In the genomic region with DNA sequence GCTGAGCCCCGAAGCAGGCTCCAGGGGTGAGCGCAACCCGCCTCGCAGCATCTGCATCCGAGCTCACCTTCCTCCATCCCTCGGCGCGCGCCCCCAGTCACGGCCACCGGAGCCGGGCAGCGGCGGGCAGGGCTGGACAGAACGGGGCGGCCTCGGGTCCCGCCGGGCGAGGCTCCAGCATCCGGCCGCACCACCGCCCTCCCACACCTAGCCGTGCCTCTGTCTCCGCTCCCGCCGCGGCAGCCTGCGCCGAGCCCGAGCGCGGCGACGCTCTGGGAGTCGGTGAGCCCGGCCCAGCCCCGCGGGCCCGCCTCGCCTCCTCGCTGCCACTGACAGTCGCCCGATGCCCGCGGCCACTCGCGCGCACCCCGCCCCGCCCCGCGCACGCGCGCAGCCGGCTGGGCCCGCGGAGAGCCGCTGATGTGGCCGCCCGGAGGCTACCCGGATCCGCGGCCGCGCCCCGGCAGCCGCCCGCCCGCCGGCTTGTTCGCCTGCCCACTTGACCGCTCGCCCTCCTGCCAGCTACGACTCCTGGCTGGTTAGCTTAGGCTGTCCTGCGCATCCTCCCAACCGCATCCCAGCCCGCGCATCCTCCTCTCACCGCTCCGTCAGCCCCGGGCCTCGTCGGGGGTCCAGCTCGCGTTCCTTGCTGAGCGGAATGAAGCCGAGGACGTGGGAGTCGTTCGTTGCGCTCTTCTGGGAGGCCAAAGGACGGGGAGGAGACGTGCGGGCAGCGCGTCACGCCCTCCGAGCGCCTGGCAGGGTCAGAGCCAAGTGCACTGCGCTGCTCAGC, we compare ENCODE assay signal across 8 mouse cellular contexts. TPM values are rescaled to one million over a fixed set of nuclear protein-coding genes. Genes with fewer than 3 reads are reported as not detected.
DNase-seq lines count a peak whose midpoint lies in the region; ATAC-seq and TF ChIP-seq lines count a peak whose summit lies in the region.

A gene (minus strand): TSS at position 724 of the 793 bp plus-strand sequence.

- TF ChIP-seq CTCF in Patski (IDR thresholded peaks at IDR 0.05), result no peak
- TF ChIP-seq CTCF in olfactory bulb, adult 2 months (IDR thresholded peaks at IDR 0.05; ENCODE audit: insufficient read depth, low read depth, low read length), result no peak

- ATAC-seq in Patski, result peak; percentile 86
- peak; percentile 82 for ATAC-seq in lung, embryonic 16.5 days (ENCODE audit: low read depth)

- peaks cover 7% of the 10 kb centered on the region; the same call in 1 of the 2 replicates for H3K4me1 ChIP-seq in lung, embryonic 16.5 days (replicated peaks; ENCODE audit: control insufficient read depth, insufficient read depth, low read length)
- H3K4me1 ChIP-seq in olfactory bulb, adult 2 months (ENCODE audit: control insufficient read depth, insufficient read depth, low read length), result no peaks in the 10 kb centered on the region

- no peak within 1 kb of the TSS for H3K27ac ChIP-seq in lung, embryonic 16.5 days (ENCODE audit: low read length)
- peak within 1 kb of the TSS; percentile 32; the same call in 1 of the 2 replicates for H3K27ac ChIP-seq in olfactory bulb, adult 2 months (ENCODE audit: insufficient read depth, low read depth, low read length)

- CTCF ChIA-PET in Patski (lab: Charles Lee), result interaction anchor here (1.1 kb wide), 1 partner anchor 17 kb away, joined by 3 read pairs; no protein-coding TSS in a partner anchor

- in situ Hi-C loops in Patski (cut with MboI; ENCODE audit: low pct_unique_long_range_greater_than_20kb), result no loop called here

- H3K4me2 ChIP-seq in lung, embryonic 16.5 days (ENCODE audit: low read depth, low read length), result peak within 1 kb of the TSS; percentile 99

- H3K9ac ChIP-seq in lung, embryonic 16.5 days (ENCODE audit: low read length), result peak within 1 kb of the TSS; percentile 65

- under 1% methylated on average over 58 of the region's 102 CpGs for WGBS in lung, embryonic 16.5 days
- WGBS in olfactory bulb, adult 2 months, result under 1% methylated on average over 102 of the region's 102 CpGs

- H3K9me3 ChIP-seq in lung, embryonic 16.5 days (ENCODE audit: control insufficient read depth, low read length), result no peaks in the 10 kb centered on the region

- no peak for DNase-seq in Patski (ENCODE audit: low read depth, low spot score)
- DNase-seq in cerebellum, adult 8-10 months, result peak; percentile 84
- peak in 1 of 2 experiments; percentile 70 for DNase-seq in frontal cortex, adult 2 months (ENCODE audit: extremely low spot score in 1 of 2, low spot score in 1 of 2)
- peak; percentile 51 for DNase-seq in heart, postnatal 4 days
- peak in 1 of 2 experiments; percentile 63 for DNase-seq in layer of hippocampus, adult 8-10 months (ENCODE audit: low spot score in 2 of 2)
- DNase-seq in thymus, postnatal 36 days, result peak; percentile 15 to 36

- POLR2A ChIA-PET in Patski (lab: Charles Lee), result no interaction called here

- H3K27me3 ChIP-seq in Patski, result no peaks in the 10 kb centered on the region
- H3K27me3 ChIP-seq in lung, embryonic 16.5 days (ENCODE audit: control insufficient read depth, insufficient read depth, low read depth, low read length), result peaks cover 43% of the 10 kb centered on the region

- TF ChIP-seq POLR2A in olfactory bulb, adult 2 months (IDR thresholded peaks at IDR 0.05; ENCODE audit: insufficient read depth, low read depth, low read length), result peak; percentile 40

- peak within 1 kb of the TSS; percentile 64 for H3K4me3 ChIP-seq in lung, embryonic 16.5 days (ENCODE audit: low read length)
- H3K4me3 ChIP-seq in olfactory bulb, adult 2 months (ENCODE audit: insufficient read depth, low read depth, low read length), result peak within 1 kb of the TSS; percentile 77

- H3K36me3 ChIP-seq in lung, embryonic 16.5 days (ENCODE audit: control insufficient read depth, insufficient read depth, low read length), result no peaks in the 10 kb centered on the region

RNA-seq across cellular contexts. Expression of the gene that starts here (rescaled TPM):
- polyA plus RNA-seq in Patski (2021), result 30.0 TPM
- 9.6 and 12.0 TPM in 2 replicates for polyA plus RNA-seq in frontal cortex, adult 2 months (2012; rRNA removed)
- total RNA-seq in heart, postnatal 4 days (2021), result 1 to 10 TPM; 1.7 to 2.3 TPM
- 10 to 100 TPM; 22.7 to 29.9 (median 24.5) TPM for total RNA-seq in layer of hippocampus, adult 8-10 months (2022)
- 0.95 and 1.2 TPM in 2 replicates for polyA plus RNA-seq in lung, embryonic 16.5 days (2015; fragmentation: Nextera tagmentation; extraction: Ambion mirVana)
- polyA plus RNA-seq in olfactory bulb, adult 2 months (2012; ENCODE audit: insufficient read depth, insufficient read length, low replicate concordance, missing spikeins), result not detected in 2 replicates

Comparison
In these comparisons a context has a peak if more than half of its experiments do, and no peak if none do; other contexts are left out.
1. RNA of the gene that starts here (total RNA-seq): 22.7 to 29.9 TPM in layer of hippocampus, adult 8-10 months; 1.7 to 2.3 TPM in heart, postnatal 4 days; every median in the first group is over 4 times any median in the second.